Mouse (Mus musculus) gastrocnemius, adult 8-10 months (tissue): Measurements from ENCODE around the gene 1110017D15Rik. TPM values are rescaled to one million over a fixed set of nuclear protein-coding genes. Genes with fewer than 3 reads are reported as not detected.
"Not testable (repeated sequence)": the region's sequence is repeated elsewhere in the genome, so short reads cannot be mapped to it uniquely, and the experiment has no call there.

ENCODE experiments used
- DNase-seq, 2 experiments: peaks; one replicate each; pipeline ENCODE4 v3.0.0; 2022; ENCODE audit warnings: low spot score in 2 of 2
- total RNA-seq, 4 experiments: library from RNA; stranded (reverse); gene quantifications; 2 replicates each; pipeline ENCODE4 v1.2.4; 2022

The 1110017D15Rik gene
- total RNA-seq, 4 experiments from 2014 or later, result not detected

GRCm38 (mm10) chr4:41481601-41482017, 35.5 kb downstream of the 1110017D15Rik start:
- DNase-seq, result peak; percentile 65 to 71

- peak; percentile 75 to 77 for DNase-seq
Observed at GRCm38 (mm10) chr4:41480254-41480653, 36.9 kb downstream of the 1110017D15Rik start.

- no peak for DNase-seq
Observed at GRCm38 (mm10) chr4:41479456-41479804, 37.7 kb downstream of the 1110017D15Rik start.

GRCm38 (mm10) chr4:41478751-41479455, 38.2 kb downstream of the 1110017D15Rik start:
- no peak for DNase-seq

- DNase-seq, result peak in 1 of 2 experiments; percentile 50
Observed at GRCm38 (mm10) chr4:41477648-41478160, 39.4 kb downstream of the 1110017D15Rik start.

GRCm38 (mm10) chr4:41471384-41471689, 45.8 kb downstream of the 1110017D15Rik start:
- no peak for DNase-seq

- DNase-seq, result no peak
Observed at GRCm38 (mm10) chr4:41470684-41471383, 46.3 kb downstream of the 1110017D15Rik start.

- no peak for DNase-seq
Observed at GRCm38 (mm10) chr4:41470051-41470683, 47.0 kb downstream of the 1110017D15Rik start.

GRCm38 (mm10) chr4:41469199-41469598, 47.9 kb downstream of the 1110017D15Rik start:
- DNase-seq, result no peak

- DNase-seq, result peak; percentile 15 to 34
Observed at GRCm38 (mm10) chr4:41468396-41469080, 48.6 kb downstream of the 1110017D15Rik start.

- no peak for DNase-seq
Observed at GRCm38 (mm10) chr4:41465287-41465665, 51.9 kb downstream of the 1110017D15Rik start.

GRCm38 (mm10) chr4:41464345-41465286, 52.5 kb downstream of the 1110017D15Rik start, which contains the start of the genes Kif24 and Nudt2:
TSS of gene Kif24 (minus strand) at chr4:41464887.
TSS of gene Nudt2 (plus strand) at chr4:41465151.
- peak; percentile 97 to 98 for DNase-seq

- not testable (repeated sequence) for DNase-seq
Observed at GRCm38 (mm10) chr4:41463051-41463738, 53.9 kb downstream of the 1110017D15Rik start.

- no peak for DNase-seq
Observed at GRCm38 (mm10) chr4:41460690-41461089, 56.4 kb downstream of the 1110017D15Rik start.

Other genes with a start within 250 kb of the 1110017D15Rik start
- gene Ubap2, start 242.2 kb downstream of the 1110017D15Rik start, total RNA-seq, result 10 to 100 TPM; 72.8 to 87.2 (median 82.4) TPM
- 10 to 100 TPM; 27.4 to 30.4 (median 28.7) TPM for gene Dcaf12, start 202.4 kb downstream of the 1110017D15Rik start, total RNA-seq
- gene Ubap1, start 168.3 kb downstream of the 1110017D15Rik start, total RNA-seq, result 10 to 100 TPM; 36.8 to 54.6 (median 42.7) TPM
- gene Kif24, start 52.4 kb downstream of the 1110017D15Rik start, total RNA-seq, result under 1 TPM; 0.12 to 0.36 (median 0.15) TPM
- 10 to 100 TPM; 23.9 to 32.6 (median 27.9) TPM for gene Nudt2, start 52.2 kb downstream of the 1110017D15Rik start, total RNA-seq
- 100 to 1,000 TPM in 1 of 4 experiments, 10 to 100 TPM in 3; 65.9 to 101 (median 86.2) TPM for gene AI464131, start 14.3 kb downstream of the 1110017D15Rik start, total RNA-seq
- 10 to 100 TPM; 19.1 to 29.8 (median 24.0) TPM for gene Fam219a, start 52.2 kb upstream of the 1110017D15Rik start, total RNA-seq
- gene Dnaic1, start 52.4 kb upstream of the 1110017D15Rik start, total RNA-seq, result 1 to 10 TPM in 1 of 4 experiments, under 1 TPM in 2, not detected in 1; 0.88 to 1.1 (median 0.94) TPM
- 10 to 100 TPM in 3 of 4 experiments, 1 to 10 TPM in 1; 8.4 to 13.1 (median 10.3) TPM for gene Enho, start 123.0 kb upstream of the 1110017D15Rik start, total RNA-seq
- 10 to 100 TPM; 17.8 to 25.6 (median 22.5) TPM for gene Cntfr, start 179.8 kb upstream of the 1110017D15Rik start, total RNA-seq
- 10 to 100 TPM; 41.4 to 51.9 (median 49.4) TPM for gene Il11ra1, start 182.7 kb upstream of the 1110017D15Rik start, total RNA-seq
- 10 to 100 TPM; 57.2 to 67.4 (median 59.9) TPM for gene Rpp25l, start 196.2 kb upstream of the 1110017D15Rik start, total RNA-seq
- 10 to 100 TPM; 39.1 to 50.9 (median 40.7) TPM for gene Dctn3, start 205.8 kb upstream of the 1110017D15Rik start, total RNA-seq
- not detected for gene Arid3c, start 213.8 kb upstream of the 1110017D15Rik start, total RNA-seq
- 10 to 100 TPM; 26.3 to 29.3 (median 27.4) TPM for gene Galt, start 237.9 kb upstream of the 1110017D15Rik start, total RNA-seq
- gene Sigmar1, start 238.8 kb upstream of the 1110017D15Rik start, total RNA-seq, result 1 to 10 TPM; 5.9 to 8.9 (median 6.7) TPM